Mouse (Mus musculus): ENCODE results near the gene Chst1. TPM values are rescaled to one million over a fixed set of nuclear protein-coding genes. Genes with fewer than 3 reads are reported as not detected.

The Chst1 gene
- polyA plus RNA-seq, 1 experiment from 2014 or later = 27.3 TPM

- peaks cover 15% of the 10 kb centered on the region for H3K4me1 ChIP-seq (replicated peaks; ENCODE audit: control insufficient read depth, insufficient read depth, low read length)
- H3K27ac ChIP-seq (ENCODE audit: low read length) = no peak overlapping the region
- no peak for ATAC-seq
- 74% methylated on average over 6 of the region's 6 CpGs for WGBS
- no peak overlapping the region for H3K9ac ChIP-seq (replicated peaks; ENCODE audit: low read depth, low read length)
- no peaks in the 10 kb centered on the region for H3K36me3 ChIP-seq (ENCODE audit: control insufficient read depth, insufficient read depth)
- H3K9me3 ChIP-seq (ENCODE audit: control insufficient read depth, low read length) = no peaks in the 10 kb centered on the region
- no peak overlapping the region for H3K4me3 ChIP-seq (replicated peaks; ENCODE audit: low read length)
- H3K4me2 ChIP-seq (ENCODE audit: low read length) = no peak overlapping the region
- H3K27me3 ChIP-seq (replicated peaks; ENCODE audit: control insufficient read depth, insufficient read depth, low read length) = no peaks in the 10 kb centered on the region
Observed at GRCm38 (mm10) chr2:92607153-92607552, 7.6 kb downstream of the Chst1 start.

- no peaks in the 10 kb centered on the region for H3K27me3 ChIP-seq (replicated peaks; ENCODE audit: control insufficient read depth, insufficient read depth, low read length)
- H3K4me1 ChIP-seq (replicated peaks; ENCODE audit: control insufficient read depth, insufficient read depth, low read length) = peaks cover 11% of the 10 kb centered on the region; the same call in 1 of the 2 replicates
- H3K9me3 ChIP-seq (ENCODE audit: control insufficient read depth, low read length) = no peaks in the 10 kb centered on the region
- WGBS = 85% methylated on average over 3 of the region's 3 CpGs
- no peak overlapping the region for H3K4me2 ChIP-seq (ENCODE audit: low read length)
- H3K4me3 ChIP-seq (replicated peaks; ENCODE audit: low read length) = no peak overlapping the region
- no peak overlapping the region for H3K27ac ChIP-seq (ENCODE audit: low read length)
- H3K36me3 ChIP-seq (ENCODE audit: control insufficient read depth, insufficient read depth) = no peaks in the 10 kb centered on the region
- ATAC-seq = no peak
- H3K9ac ChIP-seq (replicated peaks; ENCODE audit: low read depth, low read length) = no peak overlapping the region
Observed at GRCm38 (mm10) chr2:92607592-92607991, 8.1 kb downstream of the Chst1 start.

- no peak overlapping the region for H3K27ac ChIP-seq (ENCODE audit: low read length)
- no peak overlapping the region for H3K4me2 ChIP-seq (ENCODE audit: low read length)
- no peaks in the 10 kb centered on the region for H3K9me3 ChIP-seq (ENCODE audit: control insufficient read depth, low read length)
- H3K9ac ChIP-seq (replicated peaks; ENCODE audit: low read depth, low read length) = no peak overlapping the region
- no peaks in the 10 kb centered on the region for H3K36me3 ChIP-seq (ENCODE audit: control insufficient read depth, insufficient read depth)
- no peaks in the 10 kb centered on the region for H3K27me3 ChIP-seq (replicated peaks; ENCODE audit: control insufficient read depth, insufficient read depth, low read length)
- peaks cover 8% of the 10 kb centered on the region; the same call in 1 of the 2 replicates for H3K4me1 ChIP-seq (replicated peaks; ENCODE audit: control insufficient read depth, insufficient read depth, low read length)
- H3K4me3 ChIP-seq (replicated peaks; ENCODE audit: low read length) = no peak overlapping the region
- no peak for ATAC-seq
- WGBS = 34% methylated on average over 12 of the region's 12 CpGs
Observed at GRCm38 (mm10) chr2:92608013-92608619, 8.6 kb downstream of the Chst1 start.

- Histone ChIP-seq H3K4me3 (replicated peaks; ENCODE audit: low read length) (no peak overlapping the region), H3K9me3 (ENCODE audit: control insufficient read depth, low read length) (no peaks in the 10 kb centered on the region), H3K27me3 (replicated peaks; ENCODE audit: control insufficient read depth, insufficient read depth, low read length) (no peaks in the 10 kb centered on the region), H3K36me3 (ENCODE audit: control insufficient read depth, insufficient read depth) (peaks cover 4% of the 10 kb centered on the region; the same call in 1 of the 2 replicates), H3K27ac (ENCODE audit: low read length) (no peak overlapping the region), H3K4me2 (ENCODE audit: low read length) (no peak overlapping the region), H3K4me1 (replicated peaks; ENCODE audit: control insufficient read depth, insufficient read depth, low read length) (peaks cover 2% of the 10 kb centered on the region; the same call in 1 of the 2 replicates), H3K9ac (replicated peaks; ENCODE audit: low read depth, low read length) (no peak overlapping the region)
- peak; percentile 55 for ATAC-seq
- WGBS = 56% methylated on average over 4 of the region's 4 CpGs
Observed at GRCm38 (mm10) chr2:92608810-92609581, 9.5 kb downstream of the Chst1 start.

GRCm38 (mm10) chr2:92609704-92610379 lies 10.3 kb downstream of the Chst1 start:
- H3K4me1 ChIP-seq (replicated peaks; ENCODE audit: control insufficient read depth, insufficient read depth, low read length) = peaks cover 2% of the 10 kb centered on the region; the same call in 1 of the 2 replicates
- no peaks in the 10 kb centered on the region for H3K27me3 ChIP-seq (replicated peaks; ENCODE audit: control insufficient read depth, insufficient read depth, low read length)
- no peak overlapping the region for H3K27ac ChIP-seq (ENCODE audit: low read length)
- H3K36me3 ChIP-seq (ENCODE audit: control insufficient read depth, insufficient read depth) = peaks cover 4% of the 10 kb centered on the region; the same call in 1 of the 2 replicates
- no peaks in the 10 kb centered on the region for H3K9me3 ChIP-seq (ENCODE audit: control insufficient read depth, low read length)
- no peak for ATAC-seq
- no peak overlapping the region for H3K9ac ChIP-seq (replicated peaks; ENCODE audit: low read depth, low read length)
- H3K4me3 ChIP-seq (replicated peaks; ENCODE audit: low read length) = no peak overlapping the region
- 81% methylated on average over 3 of the region's 3 CpGs for WGBS
- H3K4me2 ChIP-seq (ENCODE audit: low read length) = no peak overlapping the region

GRCm38 (mm10) chr2:92613645-92614044 lies 14.1 kb downstream of the Chst1 start:
- no peak overlapping the region for H3K9ac ChIP-seq (replicated peaks; ENCODE audit: low read depth, low read length)
- no peaks in the 10 kb centered on the region for H3K9me3 ChIP-seq (ENCODE audit: control insufficient read depth, low read length)
- no peak overlapping the region for H3K27ac ChIP-seq (ENCODE audit: low read length)
- no peak overlapping the region for H3K4me2 ChIP-seq (ENCODE audit: low read length)
- WGBS = 95% methylated on average over 15 of the region's 15 CpGs
- no peaks in the 10 kb centered on the region for H3K4me1 ChIP-seq (replicated peaks; ENCODE audit: control insufficient read depth, insufficient read depth, low read length)
- H3K36me3 ChIP-seq (ENCODE audit: control insufficient read depth, insufficient read depth) = peaks cover 4% of the 10 kb centered on the region; the same call in 1 of the 2 replicates
- no peak overlapping the region for H3K4me3 ChIP-seq (replicated peaks; ENCODE audit: low read length)
- no peaks in the 10 kb centered on the region for H3K27me3 ChIP-seq (replicated peaks; ENCODE audit: control insufficient read depth, insufficient read depth, low read length)
- ATAC-seq = no peak

GRCm38 (mm10) chr2:92614106-92614505 lies 14.6 kb downstream of the Chst1 start:
- 95% methylated on average over 14 of the region's 14 CpGs for WGBS
- H3K9ac ChIP-seq (replicated peaks; ENCODE audit: low read depth, low read length) = no peak overlapping the region
- no peak overlapping the region for H3K4me3 ChIP-seq (replicated peaks; ENCODE audit: low read length)
- no peaks in the 10 kb centered on the region for H3K4me1 ChIP-seq (replicated peaks; ENCODE audit: control insufficient read depth, insufficient read depth, low read length)
- H3K36me3 ChIP-seq (ENCODE audit: control insufficient read depth, insufficient read depth) = peaks cover 4% of the 10 kb centered on the region; the same call in 1 of the 2 replicates
- no peak overlapping the region for H3K4me2 ChIP-seq (ENCODE audit: low read length)
- no peaks in the 10 kb centered on the region for H3K27me3 ChIP-seq (replicated peaks; ENCODE audit: control insufficient read depth, insufficient read depth, low read length)
- ATAC-seq = no peak
- H3K27ac ChIP-seq (ENCODE audit: low read length) = no peak overlapping the region
- no peaks in the 10 kb centered on the region for H3K9me3 ChIP-seq (ENCODE audit: control insufficient read depth, low read length)

GRCm38 (mm10) chr2:92617077-92617756 lies 17.7 kb downstream of the Chst1 start:
- no peaks in the 10 kb centered on the region for H3K9me3 ChIP-seq (ENCODE audit: control insufficient read depth, low read length)
- no peaks in the 10 kb centered on the region for H3K4me1 ChIP-seq (replicated peaks; ENCODE audit: control insufficient read depth, insufficient read depth, low read length)
- ATAC-seq = no peak
- H3K36me3 ChIP-seq (ENCODE audit: control insufficient read depth, insufficient read depth) = peaks cover 4% of the 10 kb centered on the region; the same call in 1 of the 2 replicates
- H3K27ac ChIP-seq (ENCODE audit: low read length) = no peak overlapping the region
- WGBS = 78% methylated on average over 16 of the region's 16 CpGs
- no peak overlapping the region for H3K9ac ChIP-seq (replicated peaks; ENCODE audit: low read depth, low read length)
- H3K4me2 ChIP-seq (ENCODE audit: low read length) = no peak overlapping the region
- H3K27me3 ChIP-seq (replicated peaks; ENCODE audit: control insufficient read depth, insufficient read depth, low read length) = no peaks in the 10 kb centered on the region
- no peak overlapping the region for H3K4me3 ChIP-seq (replicated peaks; ENCODE audit: low read length)

- no peaks in the 10 kb centered on the region for H3K27me3 ChIP-seq (replicated peaks; ENCODE audit: control insufficient read depth, insufficient read depth, low read length)
- 81% methylated on average over 6 of the region's 6 CpGs for WGBS
- H3K9me3 ChIP-seq (ENCODE audit: control insufficient read depth, low read length) = no peaks in the 10 kb centered on the region
- no peaks in the 10 kb centered on the region for H3K4me1 ChIP-seq (replicated peaks; ENCODE audit: control insufficient read depth, insufficient read depth, low read length)
- no peak for ATAC-seq
- H3K27ac ChIP-seq (ENCODE audit: low read length) = no peak overlapping the region
- H3K4me2 ChIP-seq (ENCODE audit: low read length) = no peak overlapping the region
- H3K9ac ChIP-seq (replicated peaks; ENCODE audit: low read depth, low read length) = no peak overlapping the region
- no peak overlapping the region for H3K4me3 ChIP-seq (replicated peaks; ENCODE audit: low read length)
- H3K36me3 ChIP-seq (ENCODE audit: control insufficient read depth, insufficient read depth) = peaks cover 4% of the 10 kb centered on the region; the same call in 1 of the 2 replicates
Observed at GRCm38 (mm10) chr2:92618016-92618415, 18.5 kb downstream of the Chst1 start.
